Mouse (Mus musculus) left cerebral cortex, adult 11 months (tissue): ENCODE results near the gene Syngr3.
"Not testable (repeated sequence)": the region's sequence is repeated elsewhere in the genome, so short reads cannot be mapped to it uniquely, and the experiment has no call there.

Experiments
- DNase-seq: peaks from one replicate; pipeline ENCODE4 v3.0.0; 2022; ENCODE audit warnings: low spot score

The Syngr3 gene

DNA sequence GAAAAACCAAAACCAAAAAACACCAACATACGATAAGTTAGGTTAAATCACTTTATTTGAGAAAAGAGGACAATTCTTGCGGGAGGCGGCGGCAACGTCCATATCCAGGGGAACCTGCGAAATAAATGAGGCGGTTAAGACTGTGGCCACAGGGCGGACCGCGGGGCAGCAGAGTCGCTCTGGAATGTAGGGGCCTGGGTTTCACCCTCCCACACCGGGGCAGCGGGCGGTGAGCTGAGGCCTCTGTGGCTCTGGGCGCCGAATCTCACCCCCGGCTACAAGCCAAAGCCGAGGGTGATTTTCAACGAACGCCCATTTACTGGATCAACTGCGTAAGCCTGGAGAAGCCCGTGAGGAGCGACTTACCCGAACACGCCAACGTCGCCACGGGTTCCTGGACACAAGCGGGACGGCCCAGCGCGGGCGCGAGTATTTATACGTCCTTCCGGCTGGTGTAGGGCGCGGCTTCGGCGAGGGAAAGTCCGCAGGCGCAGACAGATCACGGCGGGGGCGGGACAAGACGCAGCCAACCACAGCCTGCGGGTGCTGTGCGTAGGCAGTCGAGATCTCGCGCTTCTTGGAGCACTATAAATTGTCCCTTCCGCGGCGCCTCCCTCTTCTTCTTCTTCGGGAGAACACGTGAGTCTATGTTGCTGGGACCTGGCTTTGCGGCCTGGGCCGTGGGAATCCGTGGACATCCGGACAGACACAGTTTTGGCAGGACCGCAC, 29.9 kb upstream of the Syngr3 start:
- peak; percentile 98 for DNase-seq

DNA sequence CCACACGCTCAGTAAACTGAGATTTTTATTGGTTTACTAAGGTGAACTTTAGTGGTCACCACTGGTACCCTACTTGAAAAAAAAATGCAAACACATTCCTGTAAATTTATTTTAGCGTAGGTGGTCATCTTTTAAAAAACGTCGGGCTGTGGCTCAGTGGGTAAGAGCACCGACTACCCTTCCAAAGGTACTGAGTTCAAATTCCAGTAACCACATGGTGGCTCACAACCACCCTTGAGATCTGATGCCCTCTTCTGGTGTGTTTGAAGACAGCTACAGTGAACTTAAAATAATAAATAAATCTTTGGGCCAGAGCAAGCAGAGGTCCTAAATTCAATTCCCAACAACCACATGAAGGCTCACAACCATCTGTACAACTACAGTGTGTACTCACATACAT, 29.2 kb upstream of the Syngr3 start:
- DNase-seq: not testable (repeated sequence)

DNA sequence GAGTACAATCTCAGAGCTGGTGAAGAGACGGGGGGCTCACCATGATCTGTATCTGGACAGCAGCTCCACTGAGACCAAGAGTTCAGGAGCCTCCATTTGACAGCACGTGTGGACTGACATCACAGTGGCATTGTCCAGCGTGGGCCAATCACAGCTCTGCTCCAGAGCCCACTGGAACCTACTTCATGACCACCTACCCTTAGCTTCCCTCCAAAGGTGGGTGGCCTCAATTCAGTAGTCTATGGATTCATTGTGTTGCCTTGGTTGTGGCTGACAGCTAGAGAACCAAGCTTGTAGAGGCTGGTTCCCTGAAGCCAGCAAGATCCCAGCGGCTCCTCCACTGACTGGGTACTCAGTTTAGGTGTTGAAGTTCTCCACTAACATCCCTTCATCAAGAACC, 28.2 kb upstream of the Syngr3 start, which contains the start of the genes Rnf151 and Rps2:
Gene Rnf151, minus strand, starts transcription at position 121 of the 400 bp plus-strand sequence.
Gene Rps2, plus strand, starts transcription at position 174 of the 400 bp plus-strand sequence.
- no peak for DNase-seq

GRCm38 (mm10) chr17:24716166-24716682, 26.5 kb upstream of the Syngr3 start:
- DNase-seq: no peak

DNA sequence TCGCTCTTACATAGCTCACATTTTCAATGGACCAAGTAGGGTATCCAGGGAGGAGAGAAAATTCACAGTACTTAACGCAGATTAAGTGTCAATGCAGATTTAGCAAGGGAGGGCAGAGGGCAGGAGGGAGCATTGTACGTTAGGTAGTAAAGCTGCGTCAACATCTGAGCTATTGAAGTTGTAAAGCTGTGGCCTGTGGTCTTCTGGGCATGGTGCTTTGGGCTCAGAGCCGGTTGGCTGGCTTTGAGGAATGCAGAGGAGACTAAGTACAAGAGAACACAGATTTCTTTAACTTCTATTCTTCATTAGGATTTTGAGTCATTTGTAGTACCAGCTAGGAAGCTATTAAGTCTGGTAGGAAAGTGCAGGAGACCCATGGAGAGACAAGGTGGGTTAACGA, 25.8 kb upstream of the Syngr3 start:
- DNase-seq: no peak

- no peak for DNase-seq
Observed at GRCm38 (mm10) chr17:24708646-24709045, 18.9 kb upstream of the Syngr3 start.

- DNase-seq: no peak
Observed at GRCm38 (mm10) chr17:24707801-24708425, 18.2 kb upstream of the Syngr3 start.

GRCm38 (mm10) chr17:24706982-24707800, 17.4 kb upstream of the Syngr3 start, which contains the start of gene Tbl3:
Gene Tbl3 (minus strand): TSS chr17:24707660.
- peak; percentile 92 for DNase-seq

DNA sequence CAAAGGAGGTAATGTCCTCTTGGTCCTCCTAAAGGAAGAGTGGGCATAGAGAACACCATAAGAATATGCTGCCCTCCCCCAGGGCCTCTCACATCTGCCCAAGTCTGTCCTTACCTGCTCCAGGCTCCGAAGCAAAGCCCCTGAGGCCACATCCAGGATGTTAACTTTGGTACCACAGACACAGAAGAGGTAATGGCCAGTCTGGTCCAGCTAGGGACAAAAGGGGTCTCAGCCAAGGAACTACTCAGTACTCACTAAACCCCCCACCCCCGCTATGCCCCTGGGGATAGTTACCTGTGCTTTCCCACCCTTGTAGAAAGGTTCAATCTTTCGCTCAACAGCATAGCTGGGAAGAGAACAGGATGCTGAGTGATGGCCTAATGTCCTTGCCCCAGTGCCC, 16.1 kb upstream of the Syngr3 start:
- no peak for DNase-seq

DNA sequence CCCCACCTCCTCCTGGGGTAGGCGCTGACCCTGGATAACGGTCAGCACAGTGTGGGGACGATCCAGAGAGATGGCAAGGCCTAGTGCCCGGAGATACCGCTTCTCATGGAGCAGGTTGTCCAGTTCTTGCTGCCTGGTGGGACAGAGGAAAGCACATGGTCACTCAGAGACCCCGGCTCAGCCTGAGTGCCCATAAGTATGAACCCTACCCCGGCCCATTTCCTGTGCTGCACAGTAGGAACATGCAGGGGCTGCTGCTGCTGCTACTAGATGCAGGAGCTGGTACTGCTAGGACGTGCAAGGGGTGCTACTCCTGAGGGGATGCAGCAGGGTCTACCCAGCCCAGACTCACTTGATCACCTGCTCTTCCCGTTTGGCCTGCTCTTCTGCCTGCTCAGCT, 11.5 kb upstream of the Syngr3 start:
- DNase-seq: no peak

DNA sequence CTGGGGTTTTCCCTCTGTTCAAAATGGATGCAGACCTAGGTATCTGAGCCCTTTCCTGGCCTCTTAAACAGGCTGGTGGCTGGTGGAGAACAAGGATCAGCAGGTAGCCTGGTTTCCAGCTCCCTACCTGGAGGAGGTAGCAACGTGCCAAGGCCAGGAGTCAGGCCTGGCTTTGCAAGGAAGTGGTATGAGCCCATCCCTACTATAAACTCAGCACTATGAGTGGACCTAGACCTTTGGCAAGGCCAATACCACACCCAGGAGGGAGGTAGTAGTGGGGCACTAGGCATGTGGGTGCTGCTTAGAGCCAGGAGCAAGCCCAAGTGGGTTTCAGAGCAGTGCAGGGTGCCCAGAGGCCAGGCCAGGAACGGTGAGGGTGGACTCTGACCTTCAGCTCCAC, 9.7 kb upstream of the Syngr3 start:
- DNase-seq: no peak

- no peak for DNase-seq
Observed at GRCm38 (mm10) chr17:24698715-24699114, 9.0 kb upstream of the Syngr3 start.

- no peak for DNase-seq
Observed at GRCm38 (mm10) chr17:24697985-24698384, 8.2 kb upstream of the Syngr3 start.

- peak; percentile 73 for DNase-seq
Observed at GRCm38 (mm10) chr17:24696011-24696697, 6.4 kb upstream of the Syngr3 start, which contains the start of the genes Gfer and Noxo1. Gene Gfer (minus strand): TSS chr17:24696156. Gene Noxo1 (plus strand): TSS chr17:24696234.

DNA sequence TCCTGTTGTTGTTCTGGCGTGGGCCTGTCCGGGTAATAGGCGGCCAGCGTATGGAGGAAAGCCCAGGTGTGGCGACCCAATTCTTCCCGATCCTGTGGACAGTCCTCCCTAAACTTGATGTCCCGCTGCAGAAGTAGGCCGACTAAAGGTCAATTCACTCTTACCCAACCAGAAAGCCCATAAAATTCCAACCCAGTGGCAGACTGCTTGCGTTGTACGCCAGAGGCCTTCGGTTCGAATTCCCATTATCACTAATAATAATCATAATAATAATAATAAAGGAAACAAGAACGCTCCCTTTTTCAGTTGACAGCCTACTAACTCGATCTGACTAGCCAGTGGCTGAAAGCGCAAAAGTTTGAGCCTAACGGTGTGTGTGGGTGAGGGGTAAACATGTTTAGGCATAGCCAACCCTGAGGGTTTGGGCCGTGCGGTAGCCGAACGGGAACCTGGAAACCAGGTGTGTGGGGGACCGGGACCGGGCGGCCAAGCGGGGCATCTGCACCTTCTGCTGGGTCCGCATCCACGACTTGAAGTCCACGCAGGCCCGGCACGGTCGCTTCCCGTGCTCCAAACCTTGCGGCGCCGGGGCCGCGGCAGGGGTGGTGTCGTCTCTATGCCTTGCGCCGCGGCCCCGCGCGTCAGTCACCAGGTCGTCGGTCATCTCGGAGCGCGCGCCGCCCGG, 5.7 kb upstream of the Syngr3 start:
- DNase-seq: no peak

GRCm38 (mm10) chr17:24692385-24692784, 2.6 kb upstream of the Syngr3 start:
- DNase-seq: no peak

GRCm38 (mm10) chr17:24687599-24687998, 2.2 kb downstream of the Syngr3 start:
- no peak for DNase-seq

DNA sequence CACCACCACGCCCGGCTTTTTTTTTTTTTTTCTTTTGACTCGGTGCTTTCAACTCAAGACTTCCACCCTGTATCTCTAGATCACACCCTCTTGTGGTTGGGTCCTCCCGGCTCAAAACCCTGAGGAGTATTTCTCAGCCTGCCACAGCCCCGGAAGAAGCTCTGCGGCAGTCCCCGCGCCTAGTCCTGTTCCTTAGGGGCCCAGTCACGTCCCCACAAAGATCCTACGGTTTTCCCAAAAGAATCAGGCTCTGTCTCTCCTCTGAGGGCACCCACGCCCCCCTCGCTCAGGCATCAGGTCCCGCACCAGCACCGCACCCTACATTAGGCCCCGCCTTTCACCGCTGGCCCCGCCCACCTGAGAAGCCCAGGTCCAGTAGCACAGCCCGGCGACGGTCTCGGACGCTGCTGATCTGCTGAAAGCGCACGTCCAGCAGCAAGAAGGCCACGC, 2.6 kb downstream of the Syngr3 start:
- no peak for DNase-seq

DNA sequence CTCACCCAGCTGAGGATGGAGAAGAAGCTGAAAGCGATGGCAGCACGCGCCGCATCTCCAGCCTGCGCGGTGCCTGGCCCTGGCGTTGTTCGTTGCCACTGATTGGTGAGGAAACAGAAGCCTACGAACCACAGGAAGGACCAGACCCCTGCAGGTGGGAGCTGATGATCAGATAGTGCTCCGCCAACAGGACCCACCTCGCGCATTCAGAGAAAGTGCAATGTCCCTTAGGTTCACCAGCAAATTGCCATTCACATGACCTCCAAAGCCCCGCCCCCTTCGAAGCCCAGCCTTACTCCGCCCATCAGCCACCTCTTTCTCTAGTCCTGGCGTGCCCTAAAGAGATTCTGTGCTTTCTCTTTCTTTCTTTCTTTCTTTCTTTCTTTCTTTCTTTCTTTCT, 3.2 kb downstream of the Syngr3 start:
- no peak for DNase-seq

DNA sequence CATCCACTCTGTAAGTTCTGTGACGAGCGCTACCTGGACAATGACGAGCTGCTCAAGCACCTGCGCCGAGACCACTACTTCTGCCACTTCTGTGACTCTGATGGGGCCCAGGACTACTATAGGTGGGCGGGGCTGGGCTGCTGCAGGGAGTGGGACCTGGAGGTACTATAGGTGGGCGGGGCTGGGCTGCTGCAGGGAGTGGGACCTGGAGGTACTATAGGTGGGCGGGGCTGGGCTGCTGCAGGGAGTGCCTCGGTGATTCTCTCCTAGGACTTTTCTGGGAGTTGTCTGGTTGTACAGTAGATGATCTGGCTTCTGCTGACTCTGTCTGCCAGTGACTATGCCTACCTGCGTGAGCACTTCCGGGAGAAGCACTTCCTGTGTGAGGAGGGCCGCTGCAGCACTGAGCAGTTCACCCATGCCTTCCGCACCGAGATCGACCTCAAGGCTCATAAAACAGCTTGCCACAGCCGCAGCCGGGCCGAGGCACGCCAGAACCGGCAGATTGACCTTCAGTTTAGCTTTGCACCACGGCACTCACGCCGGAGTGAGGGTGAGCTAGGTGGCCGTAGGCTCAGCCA, 12.2 kb downstream of the Syngr3 start:
- no peak for DNase-seq

GRCm38 (mm10) chr17:24676877-24677276, 12.9 kb downstream of the Syngr3 start:
- no peak for DNase-seq
